Mouse (Mus musculus) small intestine, adult 2 months (tissue): ENCODE results near the gene Dop1b. TPM values are rescaled to one million over a fixed set of nuclear protein-coding genes. Genes with fewer than 3 reads are reported as not detected.
"Not testable (repeated sequence)": the region's sequence is repeated elsewhere in the genome, so short reads cannot be mapped to it uniquely, and the experiment has no call there.

ENCODE experiments used
- H3K27ac ChIP-seq: fragments of 200-500 bp; 2 replicates; pipeline ENCODE4 v1.5.1; 2012; ENCODE audit warnings: low read depth, low read length, control low read depth, inconsistent platforms; ENCODE audit not compliant: insufficient read depth
- H3K27me3 ChIP-seq: fragments of 200-500 bp; 2 replicates; pipeline ENCODE4 v1.6.1; 2012; ENCODE audit warnings: mild to moderate bottlenecking, moderate library complexity, low read length, inconsistent platforms; ENCODE audit not compliant: control insufficient read depth, insufficient read depth
- H3K36me3 ChIP-seq: fragments of 200-500 bp; 2 replicates; pipeline ENCODE4 v1.6.1; 2012; ENCODE audit warnings: mild to moderate bottlenecking, low read length, control low read depth, inconsistent platforms; ENCODE audit not compliant: control insufficient read depth, insufficient read depth
- H3K4me1 ChIP-seq: fragments of 200-500 bp; 2 replicates; pipeline ENCODE4 v1.6.1; 2012; ENCODE audit warnings: low read length, inconsistent platforms, mixed read lengths; ENCODE audit not compliant: control insufficient read depth, insufficient read depth, insufficient read length
- H3K4me3 ChIP-seq: fragments of 200-500 bp; 2 replicates; pipeline ENCODE4 v1.5.1; 2012; ENCODE audit warnings: low read depth, mild to moderate bottlenecking, control low read depth, inconsistent platforms, low read length, moderate library complexity
- CTCF ChIP-seq: fragments of 200-500 bp; IDR thresholded peaks from 2 replicates; pipeline ENCODE4 v1.5.1; 2012; ENCODE audit warnings: low read depth, mild to moderate bottlenecking, control low read depth, inconsistent platforms, low read length, moderate library complexity, mixed read lengths; ENCODE audit not compliant: insufficient replicate concordance, insufficient read length; ENCODE audit errors: extremely low read depth
- POLR2A ChIP-seq: fragments of 200-500 bp; IDR thresholded peaks from 2 replicates; pipeline ENCODE4 v1.6.1; 2012; ENCODE audit warnings: low read depth, mild to moderate bottlenecking, control low read depth, inconsistent platforms, low read length, moderate library complexity
- WGBS: fragments of 180-500 bp; shearing (Covaris S2); methylation state at CpG from one replicate; pipeline ENCODE4 v1.1.7; 2018; 5-methylcytosine and 5-hydroxymethylcytosine counted together
- polyA plus RNA-seq: library from polyadenylated mRNA; depleted of rRNA; stranded (reverse); fragments of >200 nt; gene quantifications from 2 replicates; pipeline ENCODE4 v1.2.3, GENCODE M21; 2012

Dop1b gene
- polyA plus RNA-seq, 1 experiment: 94.1 TPM

- H3K4me1 ChIP-seq: peaks cover 24% of the 10 kb centered on the region; the same call in 1 of the 2 replicates
- 8% methylated on average over 7 of the region's 7 CpGs for WGBS
Measured at GRCm38 (mm10) chr16:93816861-93817260, 105.2 kb downstream of the Dop1b start.

GRCm38 (mm10) chr16:93817371-93817770, 105.7 kb downstream of the Dop1b start:
- Histone ChIP-seq H3K4me3 (no peak overlapping the region), H3K27me3 (no peaks in the 10 kb centered on the region), H3K4me1 (peaks cover 24% of the 10 kb centered on the region; the same call in 1 of the 2 replicates), H3K36me3 (peaks cover 2% of the 10 kb centered on the region; the same call in 1 of the 2 replicates), H3K27ac (peak overlapping the region; percentile 99)
- WGBS: 46% methylated on average over 5 of the region's 5 CpGs
- TF ChIP-seq POLR2A (no peak), CTCF (no peak)

More at GRCm38 (mm10) chr16:93816861-93817260, 105.2 kb downstream of the Dop1b start:
- Histone ChIP-seq H3K36me3 (peaks cover 6% of the 10 kb centered on the region; the same call in 1 of the 2 replicates), H3K27ac (peak overlapping the region; percentile 99), H3K27me3 (no peaks in the 10 kb centered on the region), H3K4me3 (no peak overlapping the region; the same call in 1 of the 2 replicates)
- TF ChIP-seq POLR2A: no peak

- peak overlapping the region; percentile 56 for H3K27ac ChIP-seq
- H3K36me3 ChIP-seq: no peaks in the 10 kb centered on the region
- H3K27me3 ChIP-seq: no peaks in the 10 kb centered on the region
- H3K4me1 ChIP-seq: peaks cover 24% of the 10 kb centered on the region; the same call in 1 of the 2 replicates
- WGBS: 6% methylated on average over 12 of the region's 12 CpGs
- TF ChIP-seq POLR2A (no peak), CTCF (no peak)
- H3K4me3 ChIP-seq: no peak overlapping the region
Measured at GRCm38 (mm10) chr16:93818691-93819324, 107.1 kb downstream of the Dop1b start.

GRCm38 (mm10) chr16:93819325-93819696, 107.6 kb downstream of the Dop1b start:
- no peak overlapping the region for H3K4me3 ChIP-seq
- peak overlapping the region; percentile 56 for H3K27ac ChIP-seq
- WGBS: 28% methylated on average over 4 of the region's 4 CpGs
- TF ChIP-seq CTCF (no peak), POLR2A (no peak)
- no peaks in the 10 kb centered on the region for H3K36me3 ChIP-seq
- no peaks in the 10 kb centered on the region for H3K27me3 ChIP-seq
- peaks cover 24% of the 10 kb centered on the region; the same call in 1 of the 2 replicates for H3K4me1 ChIP-seq

- TF ChIP-seq CTCF: no peak
- no peak for TF ChIP-seq POLR2A
- Histone ChIP-seq H3K27ac (no peak overlapping the region), H3K27me3 (no peaks in the 10 kb centered on the region), H3K4me1 (peaks cover 24% of the 10 kb centered on the region; the same call in 1 of the 2 replicates), H3K36me3 (no peaks in the 10 kb centered on the region), H3K4me3 (no peak overlapping the region)
- 87% methylated on average over 1 of the region's 1 CpGs for WGBS
Measured at GRCm38 (mm10) chr16:93820040-93820439, 108.3 kb downstream of the Dop1b start.

GRCm38 (mm10) chr16:93821706-93822105, 110.0 kb downstream of the Dop1b start:
- TF ChIP-seq CTCF (no peak), POLR2A (no peak)
- no peak overlapping the region for H3K4me3 ChIP-seq
- H3K27ac ChIP-seq: no peak overlapping the region
- H3K27me3 ChIP-seq: no peaks in the 10 kb centered on the region
- no peaks in the 10 kb centered on the region for H3K36me3 ChIP-seq
- 86% methylated on average over 3 of the region's 3 CpGs for WGBS
- peaks cover 18% of the 10 kb centered on the region; the same call in 1 of the 2 replicates for H3K4me1 ChIP-seq

GRCm38 (mm10) chr16:93822433-93823225, 110.9 kb downstream of the Dop1b start:
- not testable (repeated sequence) for H3K4me3 ChIP-seq, H3K27ac ChIP-seq, H3K27me3 ChIP-seq, H3K36me3 ChIP-seq
- WGBS: 59% methylated on average over 5 of the region's 8 CpGs
- H3K4me1 ChIP-seq: peaks cover 13% of the 10 kb centered on the region; the same call in 1 of the 2 replicates
